Mouse (Mus musculus) T-cell, adult 2 months (primary cell): Measurements from ENCODE around the gene Wnt3.
"Not testable (repeated sequence)": the region's sequence is repeated elsewhere in the genome, so short reads cannot be mapped to it uniquely, and the experiment has no call there.

Experiments
- DNase-seq: peaks from one replicate; pipeline ENCODE4 v3.0.0; 2022; ENCODE audit warnings: low spot score

Wnt3 gene

GRCm38 (mm10) chr11:103773387-103774227 lies at the start of gene Wnt3:
Wnt3 (plus strand) TSS chr11:103774150.
- DNase-seq = no peak

- no peak for DNase-seq
These were observed 49.6 kb upstream of the Wnt3 start for GRCm38 (mm10) chr11:103724331-103724771.

GRCm38 (mm10) chr11:103729282-103729985 lies 44.5 kb upstream of the Wnt3 start:
- DNase-seq = no peak

- no peak for DNase-seq
These were observed 42.4 kb upstream of the Wnt3 start for GRCm38 (mm10) chr11:103731594-103731993.

- DNase-seq = no peak
These were observed 41.6 kb upstream of the Wnt3 start for GRCm38 (mm10) chr11:103732306-103732705.

- DNase-seq = no peak
These were observed 40.9 kb upstream of the Wnt3 start for GRCm38 (mm10) chr11:103733069-103733468.

- DNase-seq = no peak
These were observed 40.0 kb upstream of the Wnt3 start for GRCm38 (mm10) chr11:103733961-103734360.

- DNase-seq = no peak
These were observed 39.4 kb upstream of the Wnt3 start for GRCm38 (mm10) chr11:103734411-103735045.

- DNase-seq = no peak
These were observed 38.7 kb upstream of the Wnt3 start for GRCm38 (mm10) chr11:103735046-103735781.

- DNase-seq = no peak
These were observed 24.5 kb upstream of the Wnt3 start, which contains the start of gene Wnt9b for GRCm38 (mm10) chr11:103749306-103750089. Wnt9b (minus strand) TSS chr11:103749821.

GRCm38 (mm10) chr11:103750612-103751011 lies 23.3 kb upstream of the Wnt3 start:
- no peak for DNase-seq

- DNase-seq = no peak
These were observed 15.9 kb upstream of the Wnt3 start for GRCm38 (mm10) chr11:103758054-103758453.

GRCm38 (mm10) chr11:103758706-103759105 lies 15.2 kb upstream of the Wnt3 start:
- peak; percentile 33 for DNase-seq

GRCm38 (mm10) chr11:103760101-103760500 lies 13.8 kb upstream of the Wnt3 start:
- DNase-seq = no peak

- DNase-seq = not testable (repeated sequence)
These were observed 13.1 kb upstream of the Wnt3 start for GRCm38 (mm10) chr11:103760891-103761290.

- DNase-seq = no peak
These were observed 10.4 kb upstream of the Wnt3 start for GRCm38 (mm10) chr11:103763410-103764163.

GRCm38 (mm10) chr11:103764601-103765000 lies 9.3 kb upstream of the Wnt3 start:
- no peak for DNase-seq

GRCm38 (mm10) chr11:103765556-103766011 lies 8.4 kb upstream of the Wnt3 start:
- DNase-seq = no peak

GRCm38 (mm10) chr11:103771160-103771817 lies 2.7 kb upstream of the Wnt3 start:
- peak; percentile 26 for DNase-seq
